Mouse (Mus musculus) myocyte (in vitro differentiated cells): ENCODE results near the gene Haus8.

Source experiments
- MYOG ChIP-seq, 3 experiments: IDR thresholded peaks; one replicate each; pipeline ENCODE4 v1.6.1; 2011; ENCODE audit warnings: control low read depth in 2 of 3, low read depth in 2 of 3, mild to moderate bottlenecking in 2 of 3; ENCODE audit not compliant: insufficient read length in 2 of 3, control insufficient read depth in 1 of 3, insufficient read depth in 1 of 3
- POLR2A ChIP-seq: IDR thresholded peaks from one replicate; pipeline ENCODE4 v1.6.1; 2011; ENCODE audit warnings: low read depth, mild to moderate bottlenecking, control low read depth, moderate library complexity; ENCODE audit not compliant: insufficient read length

GRCm38 (mm10) chr8:71312700-71313099 is 40.0 kb upstream of the Haus8 start:
- no peak for TF ChIP-seq POLR2A
- no peak for TF ChIP-seq MYOG (IDR thresholded peaks at IDR 0.05; ENCODE audit: control insufficient read depth in 1 of 3, insufficient read depth in 1 of 3, insufficient read length in 2 of 3, low read depth in 2 of 3)
